Mouse (Mus musculus): ENCODE measurements at regions not wholly inside any gene's neighbourhood (a gene's known extent, or its start where the extent isn't known, plus 50 kb on each side); places are given as distances from the start of the nearest gene placed in this dataset.

DNA sequence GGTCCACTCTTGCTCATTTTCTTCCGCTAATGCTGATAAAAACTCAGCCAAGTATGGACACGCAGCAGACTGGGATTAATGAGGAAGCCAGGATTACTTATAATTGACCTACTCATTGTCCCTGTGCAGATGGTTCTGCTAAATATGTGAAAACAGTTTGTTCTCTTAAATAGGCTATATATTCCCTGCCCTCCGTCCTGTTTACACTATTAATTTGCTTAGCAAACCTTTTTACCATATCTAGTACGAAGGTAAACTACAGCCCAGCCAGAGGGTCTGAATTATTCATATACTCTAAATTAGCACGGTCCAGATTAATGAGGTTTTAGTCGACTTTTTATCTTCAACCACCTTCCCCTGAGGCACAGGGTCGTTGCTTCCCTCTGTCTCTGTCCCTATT, 143.5 kb upstream of the Tox3 start:
- Histone ChIP-seq H3K27ac (no peak overlapping the region), H3K4me2 (ENCODE audit: low read length) (no peak overlapping the region), H3K27me3 (ENCODE audit: insufficient read depth, low read length) (0 out of 2 replicates have a peak, but pooled peaks cover 4% of the 10 kb centered on the region), H3K4me1 (replicated peaks; ENCODE audit: insufficient read depth, low read length) (peaks cover 7% of the 10 kb centered on the region; the same call in 1 of the 2 replicates), H3K9me3 (replicated peaks; ENCODE audit: low read length) (no peaks in the 10 kb centered on the region), H3K4me3 (replicated peaks; ENCODE audit: low read depth, low read length) (no peak overlapping the region), H3K9ac (ENCODE audit: low read depth, low read length) (no peak overlapping the region), H3K36me3 (ENCODE audit: insufficient read depth, low read length) (no peaks in the 10 kb centered on the region)
- no peak for DNase-seq (ENCODE audit: low spot score)
- no peak for ATAC-seq (replicated peaks; ENCODE audit: low FRiP score, low read depth)
- no peak for TF ChIP-seq CTCF (IDR thresholded peaks at IDR 0.05; ENCODE audit: low read depth)
- 73% methylated on average over 7 of the region's 7 CpGs for WGBS

DNA sequence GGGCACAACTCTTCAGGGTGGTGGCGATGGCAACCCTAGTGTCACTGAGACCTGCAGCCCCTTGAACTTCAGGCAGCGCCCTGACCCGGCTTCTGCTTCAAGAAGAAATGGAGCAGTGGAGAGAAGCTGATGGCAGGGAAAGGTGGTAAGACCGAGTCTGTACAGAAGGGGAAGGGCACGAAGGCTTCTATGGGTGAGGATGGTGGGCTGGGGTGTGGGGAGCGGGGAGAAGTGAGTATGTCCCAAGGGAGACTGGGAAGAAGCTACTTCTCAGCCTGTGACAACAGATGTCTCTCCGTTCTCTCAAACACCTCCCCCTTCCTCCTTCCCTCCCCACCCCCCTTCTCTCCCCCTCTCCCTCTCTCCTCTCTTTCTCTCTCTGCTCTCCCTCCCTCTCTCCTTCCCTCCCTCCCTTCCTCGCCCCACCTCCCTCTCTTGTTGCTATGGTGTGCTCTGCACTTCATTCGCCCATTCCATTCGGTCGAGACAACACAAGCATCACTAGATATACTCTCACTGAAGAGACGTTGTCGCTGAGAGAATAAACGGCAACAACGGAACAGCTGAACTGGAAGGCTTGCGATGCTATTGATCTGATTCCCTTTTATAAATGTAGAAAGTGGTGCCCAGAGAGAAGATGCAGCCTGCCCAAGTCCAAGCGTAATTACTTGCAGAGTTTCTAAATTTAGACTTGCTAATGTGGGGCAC, 142.7 kb upstream of the Tox3 start:
- DNase-seq (ENCODE audit: low spot score): no peak
- WGBS: 63% methylated on average over 17 of the region's 17 CpGs

DNA sequence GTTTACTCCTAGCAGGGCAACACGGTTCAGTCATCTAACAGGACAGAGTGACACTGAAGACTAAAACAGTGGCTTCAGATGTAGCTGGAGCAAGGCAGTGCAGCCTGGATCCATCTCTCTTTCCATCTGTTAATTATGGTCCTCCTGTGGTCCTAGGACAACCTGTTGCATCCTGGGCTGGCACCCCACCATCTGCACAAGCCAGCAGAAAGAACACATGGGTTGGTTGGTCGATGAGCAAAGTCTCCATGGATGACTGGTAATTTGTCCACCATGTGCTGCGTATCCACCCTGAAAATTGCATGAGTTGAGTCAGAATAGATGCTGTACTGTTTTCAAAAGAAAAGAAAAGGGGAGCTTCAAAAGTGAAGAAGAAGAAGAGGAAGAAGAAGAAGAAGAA, 138.4 kb upstream of the Tox3 start:
- no peak overlapping the region for H3K4me2 ChIP-seq (ENCODE audit: low read length)
- H3K4me1 ChIP-seq (replicated peaks; ENCODE audit: insufficient read depth, low read length): 0 out of 2 replicates have a peak, but pooled peaks cover under 1% of the 10 kb centered on the region
- WGBS: 83% methylated on average over 3 of the region's 3 CpGs
- H3K36me3 ChIP-seq (ENCODE audit: insufficient read depth, low read length): no peaks in the 10 kb centered on the region
- TF ChIP-seq CTCF (IDR thresholded peaks at IDR 0.05; ENCODE audit: low read depth): no peak
- 0 out of 2 replicates have a peak, but pooled peaks cover 4% of the 10 kb centered on the region for H3K27me3 ChIP-seq (ENCODE audit: insufficient read depth, low read length)
- H3K4me3 ChIP-seq (replicated peaks; ENCODE audit: low read depth, low read length): no peak overlapping the region
- no peak overlapping the region for H3K9ac ChIP-seq (ENCODE audit: low read depth, low read length)
- no peak overlapping the region for H3K27ac ChIP-seq
- ATAC-seq (replicated peaks; ENCODE audit: low FRiP score, low read depth) (no peak), DNase-seq (ENCODE audit: low spot score) (no peak)
- H3K9me3 ChIP-seq (replicated peaks; ENCODE audit: low read length): no peaks in the 10 kb centered on the region

More for the DNA sequence above, 142.7 kb upstream of the Tox3 start:
- no peak for ATAC-seq (replicated peaks; ENCODE audit: low FRiP score, low read depth)
- no peak overlapping the region for H3K27ac ChIP-seq
- H3K9me3 ChIP-seq (replicated peaks; ENCODE audit: low read length): no peaks in the 10 kb centered on the region
- H3K9ac ChIP-seq (ENCODE audit: low read depth, low read length): no peak overlapping the region
- peaks cover 4% of the 10 kb centered on the region; the same call in 1 of the 2 replicates for H3K4me1 ChIP-seq (replicated peaks; ENCODE audit: insufficient read depth, low read length)
- TF ChIP-seq CTCF (IDR thresholded peaks at IDR 0.05; ENCODE audit: low read depth): no peak
- no peak overlapping the region for H3K4me2 ChIP-seq (ENCODE audit: low read length)
- H3K36me3 ChIP-seq (ENCODE audit: insufficient read depth, low read length): no peaks in the 10 kb centered on the region
- 0 out of 2 replicates have a peak, but pooled peaks cover 4% of the 10 kb centered on the region for H3K27me3 ChIP-seq (ENCODE audit: insufficient read depth, low read length)
- H3K4me3 ChIP-seq (replicated peaks; ENCODE audit: low read depth, low read length): no peak overlapping the region

DNA sequence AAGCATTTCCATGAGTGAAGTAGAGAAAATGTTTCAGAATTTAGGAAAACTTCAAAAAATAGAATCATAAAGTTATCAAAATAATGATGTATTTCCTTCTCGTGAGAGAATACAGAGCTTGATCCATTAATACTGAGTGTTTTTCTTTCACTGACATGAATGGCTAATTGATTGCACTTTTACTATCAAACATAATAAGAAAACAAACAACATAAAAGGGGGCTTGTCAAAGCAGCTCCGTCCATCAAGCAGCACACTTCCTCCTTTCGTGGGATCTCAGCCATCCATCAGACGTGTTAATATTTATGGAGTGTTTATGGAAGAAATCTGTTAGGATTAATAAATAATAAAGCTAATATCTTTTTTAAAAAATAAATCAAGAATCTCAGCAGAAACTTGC, 130.0 kb upstream of the Tox3 start:
- peak; percentile 65 for DNase-seq (ENCODE audit: low spot score)
- H3K4me1 ChIP-seq (replicated peaks; ENCODE audit: insufficient read depth, low read length): no peaks in the 10 kb centered on the region
- H3K9ac ChIP-seq (ENCODE audit: low read depth, low read length): no peak overlapping the region
- H3K9me3 ChIP-seq (replicated peaks; ENCODE audit: low read length): no peaks in the 10 kb centered on the region
- no peak overlapping the region for H3K4me2 ChIP-seq (ENCODE audit: low read length)
- no peak for TF ChIP-seq CTCF (IDR thresholded peaks at IDR 0.05; ENCODE audit: low read depth)
- no peaks in the 10 kb centered on the region for H3K36me3 ChIP-seq (ENCODE audit: insufficient read depth, low read length)
- no peak overlapping the region for H3K4me3 ChIP-seq (replicated peaks; ENCODE audit: low read depth, low read length)
- no peak overlapping the region for H3K27ac ChIP-seq
- no peaks in the 10 kb centered on the region for H3K27me3 ChIP-seq (ENCODE audit: insufficient read depth, low read length)
- WGBS: 44% methylated on average over 4 of the region's 4 CpGs
- no peak for ATAC-seq (replicated peaks; ENCODE audit: low FRiP score, low read depth)

DNA sequence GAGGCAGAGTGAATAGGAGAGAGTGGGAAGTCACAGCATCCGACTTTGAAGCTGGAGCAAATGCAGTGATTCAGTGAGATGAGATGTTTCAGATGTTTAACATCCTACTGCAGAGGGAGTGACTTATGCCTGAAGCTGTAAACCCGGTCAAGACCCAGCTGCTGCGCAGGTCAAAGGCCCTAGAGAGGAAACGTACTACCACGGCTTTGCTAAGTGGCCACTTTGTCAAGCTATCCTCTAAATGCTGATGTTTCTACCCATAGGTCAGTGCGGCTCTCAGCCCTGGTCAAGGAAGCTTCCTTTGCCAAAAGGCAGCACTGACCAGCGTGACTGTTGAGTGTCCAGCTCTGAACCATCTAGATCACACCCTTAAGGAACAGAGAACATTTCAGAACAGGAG, 125.9 kb upstream of the Tox3 start:
- WGBS: 18% methylated on average over 7 of the region's 7 CpGs
- Histone ChIP-seq H3K9me3 (replicated peaks; ENCODE audit: low read length) (no peaks in the 10 kb centered on the region), H3K27me3 (ENCODE audit: insufficient read depth, low read length) (no peaks in the 10 kb centered on the region; the same call in 1 of the 2 replicates), H3K27ac (no peak overlapping the region), H3K4me1 (replicated peaks; ENCODE audit: insufficient read depth, low read length) (no peaks in the 10 kb centered on the region), H3K4me2 (ENCODE audit: low read length) (no peak overlapping the region), H3K36me3 (ENCODE audit: insufficient read depth, low read length) (no peaks in the 10 kb centered on the region), H3K9ac (ENCODE audit: low read depth, low read length) (no peak overlapping the region), H3K4me3 (replicated peaks; ENCODE audit: low read depth, low read length) (no peak overlapping the region)
- peak; percentile 77 for DNase-seq (ENCODE audit: low spot score)
- no peak for TF ChIP-seq CTCF (IDR thresholded peaks at IDR 0.05; ENCODE audit: low read depth)
- peak; percentile 52; the same call in 1 of the 2 replicates for ATAC-seq (replicated peaks; ENCODE audit: low FRiP score, low read depth)

DNA sequence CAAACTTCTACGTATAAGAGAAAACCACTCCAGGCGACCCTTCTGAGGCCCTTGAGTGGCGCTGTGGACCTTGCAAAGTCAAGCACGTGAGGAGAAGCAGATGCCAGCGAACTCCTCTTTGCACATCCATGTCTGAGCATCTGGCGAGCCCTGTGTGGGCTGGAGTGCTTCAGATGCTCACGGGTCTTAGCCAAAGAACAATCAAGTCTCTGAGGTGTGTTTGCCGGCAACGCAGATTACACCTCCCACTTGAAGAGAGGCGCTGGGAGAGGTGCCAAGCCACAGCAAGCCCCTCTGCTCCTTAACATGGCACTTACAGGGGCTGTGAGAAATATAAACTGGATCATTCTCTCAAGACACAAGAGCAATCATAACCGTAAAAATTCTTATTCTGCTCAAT, 122.7 kb upstream of the Tox3 start:
- DNase-seq (ENCODE audit: low spot score) (no peak), ATAC-seq (replicated peaks; ENCODE audit: low FRiP score, low read depth) (no peak)
- no peaks in the 10 kb centered on the region for H3K4me1 ChIP-seq (replicated peaks; ENCODE audit: insufficient read depth, low read length)
- no peaks in the 10 kb centered on the region; the same call in 1 of the 2 replicates for H3K27me3 ChIP-seq (ENCODE audit: insufficient read depth, low read length)
- WGBS: 74% methylated on average over 11 of the region's 11 CpGs
- no peak overlapping the region for H3K27ac ChIP-seq
- no peaks in the 10 kb centered on the region for H3K9me3 ChIP-seq (replicated peaks; ENCODE audit: low read length)
- no peaks in the 10 kb centered on the region for H3K36me3 ChIP-seq (ENCODE audit: insufficient read depth, low read length)
- H3K9ac ChIP-seq (ENCODE audit: low read depth, low read length): no peak overlapping the region
- TF ChIP-seq CTCF (IDR thresholded peaks at IDR 0.05; ENCODE audit: low read depth): no peak
- no peak overlapping the region for H3K4me2 ChIP-seq (ENCODE audit: low read length)
- H3K4me3 ChIP-seq (replicated peaks; ENCODE audit: low read depth, low read length): no peak overlapping the region
